Mouse (Mus musculus) lung, postnatal 0 days (tissue): ENCODE data around the gene Tmco5b.

Experiments
- CTCF ChIP-seq: IDR thresholded peaks from 2 replicates; pipeline ENCODE4 v1.5.1; 2016; ENCODE audit warnings: antibody characterized with exemption, mild to moderate bottlenecking
- EP300 ChIP-seq: IDR thresholded peaks from 2 replicates; pipeline ENCODE4 v1.6.1; 2016; ENCODE audit warnings: antibody characterized with exemption, mild to moderate bottlenecking, control low read depth

DNA sequence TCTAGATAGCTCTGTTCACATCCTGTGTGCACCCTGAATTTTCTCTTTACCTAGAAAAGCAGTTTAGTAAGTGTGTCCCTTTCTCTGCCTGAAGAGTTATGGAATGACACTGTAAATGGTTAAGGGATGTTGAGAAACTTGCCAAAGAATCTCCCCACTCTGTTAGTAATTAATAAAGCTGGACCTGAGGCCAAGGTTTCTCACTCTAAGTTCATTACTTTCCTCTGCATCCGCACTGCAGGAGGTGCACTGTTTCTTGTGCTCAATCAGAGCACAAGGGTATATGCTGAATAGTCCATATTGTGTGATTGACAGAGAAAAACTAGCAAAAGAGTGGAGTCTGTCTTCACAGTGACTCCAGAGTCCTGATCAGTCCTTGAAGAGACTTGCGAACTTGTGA lies 59.0 kb downstream of the Tmco5b start:
- TF ChIP-seq EP300: no peak
- no peak for TF ChIP-seq CTCF
